Mouse (Mus musculus) cerebellum, adult (tissue): Measurements from ENCODE around the gene Serpina9.
"Not testable (repeated sequence)": the region's sequence is repeated elsewhere in the genome, so short reads cannot be mapped to it uniquely, and the experiment has no call there.

Experiments
- ATAC-seq: cut with Nextera tagmentation; 2 replicates; pipeline ENCODE4 v1.9.2; 2017; ENCODE audit warnings: mild to moderate bottlenecking, moderate library complexity, mixed read lengths; ENCODE audit not compliant: insufficient number of reproducible peaks, low FRiP score, low TSS enrichment

Serpina9 gene

GRCm38 (mm10) chr12:103992945-103993344, 20.6 kb downstream of the Serpina9 start:
- ATAC-seq = no peak

GRCm38 (mm10) chr12:103989857-103990256, 23.7 kb downstream of the Serpina9 start, which contains the start of gene Serpina11:
Gene Serpina11 (minus strand): TSS chr12:103989957.
- ATAC-seq = no peak

GRCm38 (mm10) chr12:103989514-103989767, 24.1 kb downstream of the Serpina9 start:
- ATAC-seq = no peak

- no peak for ATAC-seq
Measured at GRCm38 (mm10) chr12:103988754-103989513, 24.6 kb downstream of the Serpina9 start.

GRCm38 (mm10) chr12:103985868-103986267, 27.7 kb downstream of the Serpina9 start:
- ATAC-seq = no peak

- no peak for ATAC-seq
Measured at GRCm38 (mm10) chr12:103984935-103985334, 28.6 kb downstream of the Serpina9 start.

GRCm38 (mm10) chr12:103981646-103982360, 31.8 kb downstream of the Serpina9 start:
- no peak for ATAC-seq

- ATAC-seq = no peak
Measured at GRCm38 (mm10) chr12:103978294-103978693, 35.3 kb downstream of the Serpina9 start.

GRCm38 (mm10) chr12:103977846-103978245, 35.7 kb downstream of the Serpina9 start:
- ATAC-seq = no peak

- no peak for ATAC-seq
Measured at GRCm38 (mm10) chr12:103977060-103977459, 36.5 kb downstream of the Serpina9 start.

- no peak for ATAC-seq
Measured at GRCm38 (mm10) chr12:103971080-103971479, 42.5 kb downstream of the Serpina9 start.

- no peak for ATAC-seq
Measured at GRCm38 (mm10) chr12:103969577-103970116, 43.9 kb downstream of the Serpina9 start.

GRCm38 (mm10) chr12:103966761-103967160, 46.8 kb downstream of the Serpina9 start:
- ATAC-seq = no peak

- ATAC-seq = no peak
Measured at GRCm38 (mm10) chr12:103963288-103963687, 50.3 kb downstream of the Serpina9 start.

GRCm38 (mm10) chr12:103962860-103963259, 50.7 kb downstream of the Serpina9 start:
- no peak for ATAC-seq

GRCm38 (mm10) chr12:103962337-103962736, 51.2 kb downstream of the Serpina9 start:
- no peak for ATAC-seq

GRCm38 (mm10) chr12:103961716-103962115, 51.8 kb downstream of the Serpina9 start:
- ATAC-seq = no peak

- no peak for ATAC-seq
Measured at GRCm38 (mm10) chr12:103958798-103959197, 54.8 kb downstream of the Serpina9 start, which contains the start of gene Serpina1e. Gene Serpina1e (minus strand): TSS chr12:103958975.

GRCm38 (mm10) chr12:103956555-103956954, 57.0 kb downstream of the Serpina9 start:
- ATAC-seq = not testable (repeated sequence)

- not testable (repeated sequence) for ATAC-seq
Measured at GRCm38 (mm10) chr12:103952972-103953371, 60.6 kb downstream of the Serpina9 start.

- ATAC-seq = no peak
Measured at GRCm38 (mm10) chr12:103946243-103946642, 67.3 kb downstream of the Serpina9 start.
